Mouse (Mus musculus) kidney, adult 2 months (tissue): ENCODE results near the gene Zcchc3.

ENCODE experiments used
- CTCF ChIP-seq: fragments of 200-500 bp; conservative IDR thresholded peaks from 2 replicates; pipeline ENCODE4 v1.5.1; 2011; ENCODE audit warnings: low read depth, mild to moderate bottlenecking, control low read depth, low read length, moderate library complexity, mixed read lengths; ENCODE audit not compliant: insufficient read depth, insufficient read length
- POLR2A ChIP-seq: fragments of 200-500 bp; IDR thresholded peaks from one replicate; pipeline ENCODE4 v1.6.1; 2011; ENCODE audit warnings: low read depth, low read length, control low read depth

DNA sequence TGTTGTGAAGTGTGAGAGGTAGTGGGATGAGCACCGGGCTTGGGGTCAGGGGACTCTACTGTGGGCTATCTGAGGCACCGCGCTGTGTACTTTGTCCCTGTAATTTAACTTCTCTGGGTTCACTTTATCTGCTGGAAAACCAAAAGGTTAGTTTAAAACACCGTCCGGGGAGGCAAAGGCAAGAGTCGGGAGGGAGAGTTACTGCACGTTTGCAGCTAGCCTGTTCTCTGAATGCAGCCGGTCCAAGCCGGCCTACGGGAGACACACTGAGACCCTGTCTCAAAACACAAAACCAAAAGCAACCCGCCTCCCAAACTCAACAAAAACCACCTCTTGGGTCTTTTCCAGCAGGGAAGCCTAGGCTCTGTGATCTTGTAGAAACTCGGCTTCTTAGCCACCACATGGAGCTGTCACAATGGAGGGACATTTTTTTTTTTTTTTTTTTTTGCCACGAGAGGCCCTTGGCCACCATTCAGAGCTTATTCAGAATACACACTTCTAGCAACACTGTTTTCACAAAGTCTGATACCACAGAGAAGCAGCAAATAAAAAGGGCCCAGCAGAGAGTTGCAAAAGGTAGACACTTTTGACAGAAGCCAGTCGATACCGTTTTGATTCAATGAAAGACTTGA is 2.2 kb downstream of the Zcchc3 start:
- TF ChIP-seq POLR2A (no peak), CTCF (no peak)
